Mouse (Mus musculus) frontal cortex, postnatal 25 days (tissue): ENCODE measurements around the gene Elf2.

Experiments
- DNase-seq, 2 experiments: peaks; one replicate each; pipeline ENCODE4 v3.0.0; 2022; ENCODE audit warnings: low spot score in 2 of 2

Gene Elf2

DNA sequence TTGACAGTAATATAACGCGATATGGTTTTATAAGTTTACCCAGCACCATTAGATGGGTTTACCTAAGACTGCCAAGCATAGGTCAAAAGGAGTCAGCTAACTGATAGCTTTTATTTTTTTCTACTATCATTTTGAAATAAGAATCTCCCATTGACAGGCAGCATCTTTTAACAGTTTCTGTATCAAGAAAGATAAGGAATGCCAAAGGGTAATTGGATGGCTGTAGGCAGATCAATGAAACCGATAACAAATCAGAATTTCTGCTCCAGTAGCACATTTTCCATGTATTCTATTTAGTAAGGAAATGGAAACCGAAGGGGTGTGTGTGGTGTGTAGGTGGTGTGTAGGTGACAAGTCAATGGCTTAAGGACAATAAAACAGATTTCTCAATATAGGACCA, 62.0 kb downstream of the Elf2 start:
- no peak for DNase-seq

- peak; percentile 60 to 69 for DNase-seq
Observed at GRCm38 (mm10) chr3:51277201-51278150, 63.0 kb downstream of the Elf2 start.

- DNase-seq, result peak; percentile 22 to 24
Observed at GRCm38 (mm10) chr3:51276421-51277111, 63.9 kb downstream of the Elf2 start.

GRCm38 (mm10) chr3:51275956-51276398, 64.5 kb downstream of the Elf2 start:
- DNase-seq, result peak; percentile 91 to 96

- DNase-seq, result no peak
Observed at GRCm38 (mm10) chr3:51270069-51270817, 70.2 kb downstream of the Elf2 start.

DNA sequence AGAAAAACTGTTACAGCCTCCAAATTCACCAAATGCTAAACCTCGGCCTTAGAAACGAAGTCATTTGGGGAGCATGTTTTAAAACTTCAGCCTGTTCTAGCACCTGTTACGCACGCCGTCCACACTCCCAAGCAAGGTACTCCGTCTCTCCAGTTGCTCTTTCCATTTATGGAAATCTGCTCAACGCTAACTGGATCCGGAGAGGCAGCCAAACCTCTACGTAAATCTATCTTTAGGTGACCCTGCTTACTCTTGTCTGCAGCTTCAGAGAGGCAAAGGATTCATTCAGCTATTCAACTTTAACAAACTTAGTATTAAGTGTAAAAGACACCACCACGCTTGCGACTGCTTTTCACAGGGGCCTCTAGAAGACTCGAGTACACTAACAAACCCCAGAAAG, 72.0 kb downstream of the Elf2 start:
- DNase-seq, result no peak

GRCm38 (mm10) chr3:51262942-51263341, 77.5 kb downstream of the Elf2 start:
- DNase-seq, result no peak

GRCm38 (mm10) chr3:51258070-51258469, 82.4 kb downstream of the Elf2 start:
- DNase-seq, result no peak

DNA sequence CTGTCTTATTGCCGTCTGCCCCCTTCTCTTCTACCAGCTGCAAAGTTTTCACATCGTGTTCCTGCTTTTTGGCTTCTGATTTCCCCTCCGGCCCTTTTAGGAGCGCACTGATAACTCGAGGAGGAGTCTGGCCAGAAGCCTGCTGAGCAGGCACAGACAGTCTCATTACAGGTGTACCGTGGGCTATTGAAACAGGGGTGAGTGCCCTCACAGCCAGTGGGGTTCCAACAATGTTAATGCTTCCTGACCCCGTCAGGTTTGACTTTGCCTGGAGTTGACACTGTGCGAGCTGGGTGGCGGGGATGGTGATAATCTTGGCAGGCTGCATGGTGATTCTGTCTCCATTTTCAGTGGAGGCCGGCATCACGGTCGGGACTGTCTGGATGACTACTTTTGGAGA, 84.0 kb downstream of the Elf2 start:
- DNase-seq, result no peak

- DNase-seq, result no peak
Observed at GRCm38 (mm10) chr3:51254784-51255183, 85.7 kb downstream of the Elf2 start.

GRCm38 (mm10) chr3:51252689-51253402, 87.6 kb downstream of the Elf2 start:
- no peak for DNase-seq

GRCm38 (mm10) chr3:51252223-51252622, 88.2 kb downstream of the Elf2 start:
- DNase-seq, result no peak

DNA sequence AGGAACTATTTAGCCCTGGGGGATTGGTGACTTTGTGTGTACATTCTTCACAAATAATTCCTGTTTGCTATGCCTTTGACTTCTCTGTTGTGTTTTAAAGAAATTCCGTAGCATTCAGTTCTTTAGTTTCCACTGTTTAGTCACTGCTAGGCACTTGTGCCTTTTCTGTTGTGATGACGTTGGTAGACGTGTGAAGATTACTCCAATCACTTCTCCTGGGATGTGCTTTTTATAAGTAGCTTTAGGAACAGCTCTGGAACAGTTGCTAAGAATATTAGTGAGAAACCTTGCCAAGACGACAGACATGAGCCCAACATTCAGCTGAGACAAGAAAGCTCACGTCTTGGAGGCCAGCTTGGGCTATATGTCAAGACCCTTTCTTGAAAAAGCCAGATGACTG, 89.4 kb downstream of the Elf2 start:
- no peak for DNase-seq

DNA sequence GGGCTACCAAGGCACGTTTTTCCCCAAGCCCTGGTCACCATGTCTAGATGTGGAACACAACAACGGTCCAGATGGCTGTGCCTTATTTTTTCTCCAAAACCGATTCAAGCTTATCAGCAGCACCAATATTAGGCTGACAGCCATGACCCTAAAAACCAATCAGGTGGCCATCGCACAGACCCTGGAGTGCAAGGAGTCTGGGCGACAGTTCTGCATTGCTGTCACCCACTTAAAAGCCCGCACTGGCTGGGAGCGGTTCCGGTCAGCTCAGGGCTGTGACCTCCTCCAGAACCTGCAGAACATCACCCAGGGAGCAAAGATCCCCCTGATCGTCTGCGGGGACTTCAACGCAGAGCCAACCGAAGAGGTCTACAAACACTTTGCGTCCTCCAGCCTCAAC, 90.6 kb downstream of the Elf2 start:
- no peak for DNase-seq

DNA sequence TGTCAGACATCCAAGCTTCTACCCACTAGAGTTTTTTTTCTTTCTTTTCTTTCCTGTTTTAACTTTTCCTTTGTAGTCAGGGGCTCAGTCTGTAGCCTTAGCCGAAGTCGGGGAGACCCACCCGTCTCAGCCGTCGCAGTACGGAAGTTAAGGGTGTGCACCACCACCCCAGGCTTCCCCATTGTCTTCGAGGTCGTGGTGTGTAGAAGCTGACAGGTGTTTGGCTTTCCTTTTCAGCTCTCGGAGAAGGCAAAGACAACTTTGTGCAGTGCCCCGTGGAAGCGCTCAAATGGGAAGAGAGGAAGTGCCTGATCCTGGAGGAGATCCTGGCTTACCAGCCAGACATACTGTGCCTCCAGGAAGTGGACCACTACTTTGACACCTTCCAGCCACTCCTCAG, 91.0 kb downstream of the Elf2 start:
- DNase-seq, result no peak

DNA sequence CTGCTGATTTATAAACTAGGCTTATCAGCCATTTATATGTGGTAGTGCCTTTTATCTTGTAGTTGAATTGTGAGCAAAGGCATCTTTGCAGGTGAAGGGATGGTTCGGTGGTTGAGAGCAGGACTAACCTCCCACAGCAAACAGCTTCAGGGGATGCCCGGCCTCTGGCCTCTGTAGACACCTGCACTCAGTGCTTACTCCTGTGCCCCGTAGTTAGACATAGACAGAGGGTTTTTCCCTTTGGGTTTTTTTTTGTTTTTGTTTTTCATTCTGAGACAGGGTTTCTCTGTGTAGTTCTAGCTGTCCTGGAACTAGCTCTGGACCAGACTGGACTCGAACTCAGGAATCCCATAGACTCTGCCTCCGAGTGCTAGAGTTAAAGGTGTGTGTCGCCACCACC, 91.9 kb downstream of the Elf2 start:
- no peak for DNase-seq

DNA sequence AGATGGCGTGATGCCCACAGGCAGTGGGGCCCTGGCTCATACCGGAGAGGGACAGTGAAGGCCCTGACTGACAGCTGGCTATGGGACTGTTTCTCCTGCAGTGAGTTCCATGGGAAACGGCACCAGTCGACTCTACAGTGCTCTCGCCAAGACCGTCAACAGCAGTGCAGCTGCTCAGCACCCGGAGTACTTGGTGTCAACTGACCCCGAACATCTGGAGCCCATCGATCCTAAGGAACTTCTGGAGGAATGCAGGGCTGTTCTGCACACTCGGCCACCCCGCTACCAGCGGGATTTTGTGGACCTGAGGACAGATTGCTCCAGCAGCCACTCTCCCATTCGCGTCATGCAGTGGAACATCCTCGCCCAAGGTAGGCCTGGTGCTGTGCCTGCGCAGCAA, 92.8 kb downstream of the Elf2 start:
- no peak for DNase-seq

DNA sequence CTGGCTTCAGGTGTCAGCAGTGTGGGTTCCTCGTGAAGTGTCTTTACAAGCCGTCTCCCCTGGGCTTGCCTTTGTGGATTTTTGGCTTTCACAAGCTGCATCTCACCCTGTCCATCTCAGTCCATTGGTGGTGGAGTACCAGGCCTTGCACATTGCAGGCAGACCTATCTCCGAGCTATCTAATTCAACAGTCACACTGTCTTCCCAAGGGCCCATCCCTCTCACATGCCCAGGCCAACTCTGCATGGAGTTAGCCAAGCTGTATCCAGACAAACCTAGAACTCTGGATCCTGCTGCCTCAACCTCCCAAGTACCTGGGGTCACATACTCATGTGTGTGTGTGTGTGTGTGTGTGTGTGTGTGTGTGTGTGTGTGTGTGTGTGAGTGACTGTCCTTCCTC, 100.9 kb downstream of the Elf2 start:
- DNase-seq, result no peak

- no peak for DNase-seq
Observed at GRCm38 (mm10) chr3:51238515-51238914, 101.9 kb downstream of the Elf2 start.

DNA sequence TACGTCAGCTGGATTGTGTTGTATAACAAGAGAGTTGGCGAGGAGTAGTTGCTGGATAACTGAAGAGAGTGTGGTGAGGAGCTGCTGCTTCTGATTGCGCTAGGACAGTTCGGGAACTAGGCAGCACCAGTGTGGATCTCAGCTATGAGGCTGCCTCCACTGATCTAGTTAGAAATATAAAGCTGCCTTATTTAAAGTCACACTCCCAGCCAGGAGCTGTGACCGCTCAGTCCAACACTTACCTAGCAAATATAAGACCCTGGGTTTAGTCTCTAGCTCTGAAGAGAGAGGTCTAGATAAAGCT, 105.8 kb downstream of the Elf2 start:
- DNase-seq, result no peak

- peak; percentile 63 to 71 for DNase-seq
Observed at GRCm38 (mm10) chr3:51233918-51234751, 106.3 kb downstream of the Elf2 start.
